Mouse (Mus musculus): Measurements from ENCODE around the gene Dnajc27.

GRCm38 (mm10) chr12:4059683-4060082 is 22.7 kb upstream of the Dnajc27 start:
- TF ChIP-seq USF1 (IDR thresholded peaks at IDR 0.05; ENCODE audit: low read depth) (no peak), CTCF (IDR thresholded peaks at IDR 0.05; ENCODE audit: control insufficient read depth, insufficient read depth, insufficient read length) (no peak), MAX (IDR thresholded peaks at IDR 0.05) (no peak), MYOG (IDR thresholded peaks at IDR 0.05; ENCODE audit: control insufficient read depth, extremely low read depth, insufficient read length) (no peak), FOSL1 (IDR thresholded peaks at IDR 0.05; ENCODE audit: insufficient read depth, low read length, poor library complexity, severe bottlenecking) (no peak), CEBPB (IDR thresholded peaks at IDR 0.05; ENCODE audit: low read depth) (no peak), MYOD1 (IDR thresholded peaks at IDR 0.05; ENCODE audit: control insufficient read depth, insufficient read length, low read depth) (no peak)
